Mouse (Mus musculus) cerebellum, adult 9-10 months (tissue): ENCODE measurements around the gene Pop7.

Source experiments
- DNase-seq: peaks from one replicate; pipeline ENCODE4 v3.0.0; 2022

Pop7 gene

GRCm38 (mm10) chr5:137527413-137527812 is 25.1 kb upstream of the Pop7 start:
- DNase-seq = no peak

- no peak for DNase-seq
These were observed 24.0 kb upstream of the Pop7 start for GRCm38 (mm10) chr5:137526192-137526936.

- no peak for DNase-seq
These were observed 23.2 kb upstream of the Pop7 start for GRCm38 (mm10) chr5:137525511-137525910.

GRCm38 (mm10) chr5:137524671-137525070 is 22.4 kb upstream of the Pop7 start:
- DNase-seq = no peak

GRCm38 (mm10) chr5:137524251-137524515 is 21.9 kb upstream of the Pop7 start:
- DNase-seq = no peak

- DNase-seq = no peak
These were observed 21.3 kb upstream of the Pop7 start for GRCm38 (mm10) chr5:137523396-137524250.

- DNase-seq = no peak
These were observed 20.4 kb upstream of the Pop7 start for GRCm38 (mm10) chr5:137522711-137523110.

GRCm38 (mm10) chr5:137521861-137522260 is 19.5 kb upstream of the Pop7 start:
- DNase-seq = no peak

GRCm38 (mm10) chr5:137519691-137520550 is 17.6 kb upstream of the Pop7 start:
- no peak for DNase-seq

GRCm38 (mm10) chr5:137518436-137518835 is 16.1 kb upstream of the Pop7 start, which contains the start of gene Gigyf1:
Gene Gigyf1 (plus strand): TSS chr5:137518548.
- no peak for DNase-seq

- no peak for DNase-seq
These were observed 12.5 kb upstream of the Pop7 start for GRCm38 (mm10) chr5:137514811-137515210.

- no peak for DNase-seq
These were observed 11.8 kb upstream of the Pop7 start for GRCm38 (mm10) chr5:137513951-137514721.

GRCm38 (mm10) chr5:137512847-137513794 is 10.8 kb upstream of the Pop7 start:
- DNase-seq = peak; percentile 47

- peak; percentile 51 for DNase-seq
These were observed 9.4 kb upstream of the Pop7 start for GRCm38 (mm10) chr5:137511706-137512105.

GRCm38 (mm10) chr5:137510573-137511390 is 8.5 kb upstream of the Pop7 start:
- peak; percentile 54 for DNase-seq

- DNase-seq = peak; percentile 84
These were observed 7.7 kb upstream of the Pop7 start for GRCm38 (mm10) chr5:137510014-137510501.

GRCm38 (mm10) chr5:137504041-137504440 is 1.7 kb upstream of the Pop7 start:
- peak; percentile 58 for DNase-seq

GRCm38 (mm10) chr5:137502667-137503110 is 371 bp upstream of the Pop7 start:
- DNase-seq = peak; percentile 90

GRCm38 (mm10) chr5:137500186-137500585 is 2.1 kb downstream of the Pop7 start:
- DNase-seq = peak; percentile 45

GRCm38 (mm10) chr5:137493831-137494230 is 8.5 kb downstream of the Pop7 start:
- DNase-seq = no peak
